Mouse (Mus musculus) liver, embryonic 14.5 days (tissue): ENCODE data around the gene Xxylt1. TPM values are rescaled to one million over a fixed set of nuclear protein-coding genes. Genes with fewer than 3 reads are reported as not detected.

Experiments used
- ATAC-seq: fragments of 200-750 bp; cut with Nextera tagmentation; 2 replicates; pipeline ENCODE4 v1.8.0; 2017; ENCODE audit warnings: moderate number of reproducible peaks, mild to moderate bottlenecking, moderate library complexity; ENCODE audit not compliant: insufficient read depth
- DNase-seq, 3 experiments: peaks; one replicate each; pipeline ENCODE4 v3.0.0-alpha.2; 2012 to 2013; ENCODE audit warnings: low read depth in 3 of 3, low spot score in 3 of 3
- H3K27ac ChIP-seq: fragments of 300-500 bp; sonication (generic); 2 replicates; pipeline ENCODE4 v1.5.1; 2014; ENCODE audit warnings: moderate library complexity, mild to moderate bottlenecking, control low read depth, inconsistent platforms
- H3K27me3 ChIP-seq: fragments of 300-500 bp; sonication (generic); 2 replicates; pipeline ENCODE4 v1.6.1; 2014; ENCODE audit warnings: mild to moderate bottlenecking, low read length, moderate library complexity; ENCODE audit not compliant: control insufficient read depth, insufficient read depth
- H3K36me3 ChIP-seq: fragments of 300-500 bp; sonication (generic); replicated peaks from 2 replicates; pipeline ENCODE4 v1.6.1; 2014; ENCODE audit warnings: low read depth; ENCODE audit not compliant: control insufficient read depth, insufficient read depth
- H3K4me1 ChIP-seq, 2 experiments: fragments of 200-500 bp in 1 of 2; fragments of 300-500 bp in 1 of 2; sonication (generic) in 1 of 2; replicated peaks; 2 replicates each; pipeline ENCODE4 v1.6.1; 2012 to 2014; ENCODE audit warnings: antibody characterized with exemption in 1 of 2, inconsistent platforms in 1 of 2, low read length in 1 of 2; ENCODE audit not compliant: control insufficient read depth in 2 of 2, insufficient read depth in 2 of 2
- H3K4me2 ChIP-seq: fragments of 300-500 bp; sonication (generic); 2 replicates; pipeline ENCODE4 v1.6.1; 2014; ENCODE audit warnings: low read depth, mild to moderate bottlenecking, control low read depth, moderate library complexity
- H3K4me3 ChIP-seq, 2 experiments: fragments of 200-500 bp in 1 of 2; fragments of 300-500 bp in 1 of 2; sonication (generic) in 1 of 2; 2 replicates each; pipeline ENCODE4 v1.5.1; 2012 to 2014; ENCODE audit warnings: low read depth in 2 of 2, low read length in 2 of 2, mild to moderate bottlenecking in 2 of 2, control low read depth in 1 of 2, inconsistent platforms in 1 of 2, moderate library complexity in 1 of 2; ENCODE audit not compliant: insufficient read depth in 1 of 2
- H3K9ac ChIP-seq: fragments of 300-500 bp; sonication (generic); replicated peaks from 2 replicates; pipeline ENCODE4 v1.6.1; 2014; ENCODE audit warnings: mild to moderate bottlenecking, control low read depth, moderate library complexity
- H3K9me3 ChIP-seq: fragments of 300-500 bp; sonication (generic); 2 replicates; pipeline ENCODE4 v1.6.1; 2016; ENCODE audit warnings: low read length, mixed read lengths; ENCODE audit not compliant: control insufficient read depth
- CTCF ChIP-seq: IDR thresholded peaks from 2 replicates; pipeline ENCODE4 v1.5.1; 2016; ENCODE audit warnings: antibody characterized with exemption, low read depth, control low read depth
- EP300 ChIP-seq: IDR thresholded peaks from 2 replicates; pipeline ENCODE4 v1.6.1; 2016; ENCODE audit warnings: antibody characterized with exemption, low read depth
- WGBS: fragments of 180-500 bp; shearing (Covaris S2); extraction: QIAGEN DNeasy Blood & Tissue Kit; methylation state at CpG from one replicate; pipeline ENCODE4 v1.1.7; 2014; ENCODE audit not compliant: insufficient replicate concordance; 5-methylcytosine and 5-hydroxymethylcytosine counted together
- polyA plus RNA-seq, 2 experiments: library from polyadenylated mRNA; depleted of rRNA in 1 of 2; stranded (reverse) in 1 of 2; unstranded in 1 of 2; fragments of >200 nt; fragmentation: Nextera tagmentation in 1 of 2; extraction: Ambion mirVana in 1 of 2; gene quantifications; 2 replicates each; pipeline versions ENCODE4 v1.2.1 to v1.2.3; 2012 to 2014

The Xxylt1 gene
- polyA plus RNA-seq, 2 experiments, result 1.8 TPM

DNA sequence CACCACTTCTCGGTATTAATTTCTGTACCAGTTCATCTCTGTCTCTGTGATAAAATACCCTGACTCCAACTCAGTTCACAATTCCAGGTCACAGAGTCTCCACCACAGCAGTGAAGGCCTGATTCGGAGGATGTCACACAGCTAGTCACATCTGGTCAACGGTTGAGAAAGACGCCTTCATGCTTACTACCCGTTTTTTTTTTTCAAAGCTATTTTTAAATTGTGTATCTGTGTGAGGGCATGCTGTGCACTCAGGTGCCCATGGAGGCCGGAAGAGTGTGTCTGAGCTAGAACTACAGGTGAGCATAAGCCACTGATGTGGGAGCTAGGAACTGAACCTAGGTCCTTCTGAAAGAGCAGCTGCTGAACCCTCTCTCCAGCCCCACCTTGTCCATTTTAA lies 16.4 kb downstream of the Xxylt1 start:
- H3K4me2 ChIP-seq, result no peak overlapping the region
- WGBS, result 56% methylated on average over 6 of the region's 6 CpGs
- H3K27me3 ChIP-seq, result no peaks in the 10 kb centered on the region
- TF ChIP-seq EP300, result no peak
- no peak for ATAC-seq
- H3K27ac ChIP-seq, result no peak overlapping the region
- peaks cover 7 to 18% of the 10 kb centered on the region in 2 experiments for H3K4me1 ChIP-seq
- H3K36me3 ChIP-seq, result no peaks in the 10 kb centered on the region
- no peak overlapping the region for H3K9ac ChIP-seq
- no peak for DNase-seq
- no peaks in the 10 kb centered on the region for H3K9me3 ChIP-seq
- H3K4me3 ChIP-seq, result no peak overlapping the region

DNA sequence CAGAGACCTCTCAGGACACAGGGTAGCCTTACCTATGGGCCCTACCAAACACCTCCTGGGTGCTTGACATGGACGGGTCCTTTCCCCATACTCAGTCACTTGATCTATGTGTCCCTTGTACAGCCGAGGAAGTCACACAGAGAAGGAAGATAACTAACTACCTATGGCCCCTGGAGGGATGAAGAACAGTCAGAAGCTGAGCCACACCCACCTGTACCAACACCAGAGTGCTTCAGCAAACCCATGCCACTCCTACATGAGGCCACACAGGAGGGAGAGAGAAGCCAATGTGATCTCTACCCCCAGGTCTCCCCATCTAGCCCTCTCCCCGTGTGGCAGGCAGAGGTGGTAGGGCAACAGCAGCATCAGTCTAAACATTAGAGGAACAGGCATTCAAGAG lies 18.3 kb downstream of the Xxylt1 start:
- ATAC-seq (no peak), DNase-seq (no peak)
- Histone ChIP-seq H3K4me3 (no peak overlapping the region), H3K9me3 (no peaks in the 10 kb centered on the region), H3K9ac (no peak overlapping the region), H3K4me2 (no peak overlapping the region), H3K4me1 (peaks cover 7 to 18% of the 10 kb centered on the region in 2 experiments), H3K27ac (no peak overlapping the region), H3K27me3 (no peaks in the 10 kb centered on the region), H3K36me3 (no peaks in the 10 kb centered on the region)
- 44% methylated on average over 3 of the region's 3 CpGs for WGBS
- TF ChIP-seq EP300, result no peak
- no peak for TF ChIP-seq CTCF

DNA sequence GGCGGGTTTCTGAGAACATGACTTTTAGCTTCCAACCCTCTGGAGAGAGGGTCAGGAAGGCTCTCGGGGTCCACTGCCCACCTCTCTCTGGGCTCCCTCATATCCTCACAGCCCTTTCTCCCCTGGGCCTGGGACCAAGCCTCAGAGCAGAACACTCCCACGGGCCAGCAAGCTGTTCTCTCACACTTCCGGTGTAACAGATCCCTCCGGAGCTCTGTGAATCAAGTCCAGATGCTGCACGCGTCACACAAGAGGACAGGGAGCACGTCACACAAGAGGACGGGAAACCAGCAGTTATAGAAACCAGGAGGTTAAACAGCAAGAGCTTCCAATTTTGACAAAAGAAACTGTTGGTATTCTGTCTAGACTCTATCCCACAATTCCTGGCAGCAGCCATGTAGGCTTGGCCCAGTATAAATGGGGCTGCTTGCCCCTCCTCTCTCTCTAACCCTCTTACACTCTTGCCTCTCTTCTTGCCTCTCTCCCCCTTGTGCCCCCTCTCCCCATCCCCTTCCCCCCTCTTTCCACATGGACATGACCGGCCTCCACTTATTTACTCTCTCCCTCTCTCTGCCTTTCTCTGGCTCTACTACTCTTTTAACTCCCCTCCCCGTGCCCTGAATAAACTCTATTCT lies 19.9 kb downstream of the Xxylt1 start:
- Histone ChIP-seq H3K36me3 (no peaks in the 10 kb centered on the region), H3K27me3 (no peaks in the 10 kb centered on the region), H3K27ac (no peak overlapping the region), H3K9me3 (no peaks in the 10 kb centered on the region), H3K4me2 (no peak overlapping the region), H3K4me1 (peaks cover 0 to 8% of the 10 kb centered on the region in 2 experiments; a peak in 2 of 4 replicates), H3K9ac (no peak overlapping the region), H3K4me3 (no peak overlapping the region)
- ATAC-seq (no peak), DNase-seq (no peak)
- WGBS, result 80% methylated on average over 11 of the region's 11 CpGs
- TF ChIP-seq EP300 (no peak), CTCF (no peak)

DNA sequence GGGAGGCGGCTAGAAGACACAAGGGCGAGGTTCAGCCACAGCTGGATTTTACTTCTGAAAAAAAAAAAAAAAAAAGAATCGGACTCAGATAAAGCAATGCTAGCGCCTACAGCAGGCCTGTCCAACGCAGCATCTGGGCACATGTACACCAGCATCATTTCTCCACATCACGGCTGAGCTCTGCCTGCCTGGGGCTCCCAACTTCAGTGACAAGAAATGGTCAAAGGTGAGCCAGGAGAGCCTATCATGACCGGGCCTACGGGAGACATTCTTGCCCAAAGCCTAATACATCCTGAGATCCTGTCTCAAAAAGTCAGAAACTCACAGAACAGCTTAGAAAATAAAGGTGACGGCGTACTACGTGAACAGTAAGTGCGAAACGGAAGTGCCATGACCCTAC lies 20.5 kb downstream of the Xxylt1 start:
- WGBS, result 76% methylated on average over 13 of the region's 13 CpGs
- ATAC-seq (no peak), DNase-seq (no peak)
- peaks cover 0 to 1% of the 10 kb centered on the region in 2 experiments; a peak in 1 of 4 replicates for H3K4me1 ChIP-seq
- no peak overlapping the region for H3K4me2 ChIP-seq
- no peaks in the 10 kb centered on the region for H3K27me3 ChIP-seq
- H3K4me3 ChIP-seq, result no peak overlapping the region
- H3K36me3 ChIP-seq, result no peaks in the 10 kb centered on the region
- TF ChIP-seq CTCF, result no peak
- no peak for TF ChIP-seq EP300
- H3K27ac ChIP-seq, result no peak overlapping the region
- no peak overlapping the region for H3K9ac ChIP-seq
- no peaks in the 10 kb centered on the region for H3K9me3 ChIP-seq

GRCm38 (mm10) chr16:31060226-31060625 lies 21.0 kb downstream of the Xxylt1 start:
- Histone ChIP-seq H3K27me3 (no peaks in the 10 kb centered on the region), H3K27ac (no peak overlapping the region), H3K9me3 (no peaks in the 10 kb centered on the region), H3K4me1 (no peaks in the 10 kb centered on the region), H3K9ac (no peak overlapping the region), H3K4me2 (no peak overlapping the region), H3K36me3 (no peaks in the 10 kb centered on the region), H3K4me3 (no peak overlapping the region)
- no peak for ATAC-seq
- 66% methylated on average over 3 of the region's 3 CpGs for WGBS
- TF ChIP-seq CTCF (no peak), EP300 (no peak)
- DNase-seq, result no peak
